Mouse (Mus musculus) ES-E14 (cell line): ENCODE results near the gene Dstyk. TPM values are rescaled to one million over a fixed set of nuclear protein-coding genes. Genes with fewer than 3 reads are reported as not detected.

Experiments
- DNase-seq: peaks from one replicate; pipeline ENCODE4 v3.0.0-alpha.2; 2013; ENCODE audit warnings: low read depth, low spot score
- H3K27ac ChIP-seq: 2 replicates; pipeline ENCODE4 v1.5.1; 2012; ENCODE audit warnings: low read depth, mild to moderate bottlenecking, low read length, moderate library complexity, mixed read lengths; ENCODE audit not compliant: poor library complexity, insufficient read depth, severe bottlenecking
- H3K36me3 ChIP-seq: 2 replicates; pipeline ENCODE4 v1.6.1; 2012; ENCODE audit warnings: mild to moderate bottlenecking, low read length, moderate library complexity, mixed read lengths; ENCODE audit not compliant: control insufficient read depth, poor library complexity, insufficient read depth, severe bottlenecking
- H3K4me1 ChIP-seq, 2 experiments: fragments of 150-350 bp in 1 of 2; sonication (generic) in 1 of 2; 2 replicates each; pipeline ENCODE4 v1.6.1; 2012; ENCODE audit warnings: low read length in 2 of 2, mild to moderate bottlenecking in 1 of 2, mixed read lengths in 1 of 2; ENCODE audit not compliant: control insufficient read depth in 2 of 2, insufficient read depth in 2 of 2, poor library complexity in 1 of 2
- H3K4me3 ChIP-seq, 2 experiments: fragments of 150-350 bp in 1 of 2; sonication (generic) in 1 of 2; 2 replicates each; pipeline ENCODE4 v1.5.1; 2012; ENCODE audit warnings: low read length in 2 of 2, low read depth in 1 of 2, mild to moderate bottlenecking in 1 of 2, mixed read lengths in 1 of 2; ENCODE audit not compliant: insufficient read depth in 1 of 2, poor library complexity in 1 of 2, severe bottlenecking in 1 of 2
- H3K9ac ChIP-seq: 2 replicates; pipeline ENCODE4 v1.6.1; 2012; ENCODE audit warnings: low read depth, mild to moderate bottlenecking, low read length, mixed read lengths; ENCODE audit not compliant: poor library complexity, insufficient read depth, severe bottlenecking
- H3K9me3 ChIP-seq: fragments of 150-350 bp; sonication (generic); 2 replicates; pipeline ENCODE4 v1.6.1; 2012; ENCODE audit warnings: low read depth, mild to moderate bottlenecking, low read length; ENCODE audit not compliant: control insufficient read depth, insufficient read depth
- CHD2 ChIP-seq: IDR thresholded peaks from 2 replicates; pipeline ENCODE4 v1.6.1; 2014; ENCODE audit warnings: mild to moderate bottlenecking, low read depth, low read length, inconsistent platforms
- HCFC1 ChIP-seq: IDR thresholded peaks from 2 replicates; pipeline ENCODE4 v1.6.1; 2012; ENCODE audit warnings: low read length, inconsistent platforms, borderline replicate concordance; ENCODE audit not compliant: insufficient read depth
- MAFK ChIP-seq: IDR thresholded peaks from 2 replicates; pipeline ENCODE4 v1.6.1; 2014; ENCODE audit warnings: mild to moderate bottlenecking, low read depth, low read length, inconsistent platforms; ENCODE audit not compliant: insufficient read depth
- ZC3H11A ChIP-seq: IDR thresholded peaks from 2 replicates; pipeline ENCODE4 v1.6.1; 2012; ENCODE audit warnings: low read depth, mild to moderate bottlenecking, inconsistent platforms, low read length, borderline replicate concordance
- ZNF384 ChIP-seq: IDR thresholded peaks from 2 replicates; pipeline ENCODE4 v1.6.1; 2012; ENCODE audit warnings: low read depth, low read length, inconsistent platforms
- in situ Hi-C, 2 experiments: fragments of 600-800 bp; cut with MboI; formaldehyde crosslinking; loops; one replicate each; pipeline ENCODE4 v1.15.1; 2025; ENCODE audit warnings: low sequenced_read_pairs in 2 of 2, inconsistent platforms in 1 of 2; ENCODE audit not compliant: unreplicated experiment in 2 of 2
- total RNA-seq: library from RNA; depleted of rRNA; stranded (reverse); fragments of 300-350 nt; gene quantifications from 2 replicates; pipeline ENCODE4 v1.2.3, GENCODE M21; 2012

Gene Dstyk
- total RNA-seq, 1 experiment: 6.5 TPM

- peaks cover 0 to 24% of the 10 kb centered on the region in 2 experiments for H3K4me1 ChIP-seq
Measured at GRCm38 (mm10) chr1:132372354-132372753, 45.0 kb upstream of the Dstyk start.

GRCm38 (mm10) chr1:132372896-132373534 is 44.3 kb upstream of the Dstyk start:
- Histone ChIP-seq H3K9ac (no peak overlapping the region), H3K27ac (no peak overlapping the region), H3K4me3 (no peak overlapping the region), H3K4me1 (peaks cover 0 to 23% of the 10 kb centered on the region in 2 experiments), H3K36me3 (no peaks in the 10 kb centered on the region), H3K9me3 (no peaks in the 10 kb centered on the region)
- in situ Hi-C loops: no loop called here
- no peak for DNase-seq
- no peak for TF ChIP-seq CHD2
- TF ChIP-seq HCFC1: no peak
- no peak for TF ChIP-seq MAFK
- TF ChIP-seq ZC3H11A: no peak
- no peak for TF ChIP-seq ZNF384

More at GRCm38 (mm10) chr1:132372354-132372753, 45.0 kb upstream of the Dstyk start:
- Histone ChIP-seq H3K4me3 (no peak overlapping the region), H3K9me3 (no peaks in the 10 kb centered on the region), H3K9ac (no peak overlapping the region), H3K27ac (no peak overlapping the region), H3K36me3 (no peaks in the 10 kb centered on the region)
- in situ Hi-C loops: no loop called here
- TF ChIP-seq HCFC1: no peak
- no peak for TF ChIP-seq MAFK
- no peak for DNase-seq

- Histone ChIP-seq H3K36me3 (no peaks in the 10 kb centered on the region; the same call in 1 of the 2 replicates), H3K9ac (no peak overlapping the region), H3K4me3 (no peak overlapping the region), H3K27ac (no peak overlapping the region; the same call in 1 of the 2 replicates), H3K4me1 (peaks cover 0 to 23% of the 10 kb centered on the region in 2 experiments), H3K9me3 (no peaks in the 10 kb centered on the region)
- DNase-seq: no peak
- in situ Hi-C loops: no loop called here
- TF ChIP-seq CHD2 (no peak), ZC3H11A (no peak), HCFC1 (no peak), ZNF384 (no peak), MAFK (no peak)
Measured at GRCm38 (mm10) chr1:132374140-132374872, 43.0 kb upstream of the Dstyk start.

- Histone ChIP-seq H3K36me3 (no peaks in the 10 kb centered on the region; the same call in 1 of the 2 replicates), H3K4me1 (peaks cover 0 to 25% of the 10 kb centered on the region in 2 experiments), H3K4me3 (no peak overlapping the region), H3K9ac (no peak overlapping the region), H3K9me3 (no peaks in the 10 kb centered on the region), H3K27ac (no peak overlapping the region)
- TF ChIP-seq CHD2 (no peak), HCFC1 (no peak), ZNF384 (no peak), ZC3H11A (no peak), MAFK (no peak)
- DNase-seq: no peak
- in situ Hi-C loops: no loop called here
Measured at GRCm38 (mm10) chr1:132374873-132375244, 42.5 kb upstream of the Dstyk start.
